Mouse (Mus musculus): Measurements from ENCODE around the gene Vti1a.

GRCm38 (mm10) chr19:55337066-55337465 lies 21.0 kb downstream of the Vti1a start:
- TF ChIP-seq CTCF (IDR thresholded peaks at IDR 0.05; ENCODE audit: low read depth) (no peak), EP300 (IDR thresholded peaks at IDR 0.05; ENCODE audit: low read depth) (no peak)
